Mouse (Mus musculus): ENCODE measurements around the gene G3bp1.

DNA sequence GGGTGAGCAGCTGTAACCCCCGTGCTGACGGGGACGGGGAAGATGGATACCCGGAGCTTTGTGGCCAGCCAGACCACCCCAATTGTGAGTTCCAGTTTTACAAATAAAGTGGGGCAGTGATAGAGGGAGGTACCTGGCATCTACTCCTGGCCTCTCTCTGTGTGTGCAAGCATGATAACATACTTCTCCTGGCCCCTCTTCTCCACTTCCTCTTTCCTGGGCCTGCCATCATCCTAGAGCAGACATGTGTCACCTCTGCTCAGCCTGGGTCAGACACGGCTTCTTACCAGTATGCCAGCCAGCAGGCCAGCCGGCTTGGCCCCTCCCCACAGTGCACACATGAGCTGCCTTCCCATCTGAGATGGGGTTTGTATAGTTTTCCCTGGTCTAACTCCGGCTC is 61.3 kb downstream of the G3bp1 start:
- TF ChIP-seq CTCF (IDR thresholded peaks at IDR 0.05; ENCODE audit: borderline replicate concordance, insufficient read depth, low read length) = no peak
- no peak for TF ChIP-seq POLR2A (IDR thresholded peaks at IDR 0.05; ENCODE audit: low read depth, low read length)
